Mouse (Mus musculus) kidney, embryonic 15.5 days (tissue): Measurements from ENCODE around the gene Ggt5. TPM values are rescaled to one million over a fixed set of nuclear protein-coding genes. Genes with fewer than 3 reads are reported as not detected.

Experiments used
- ATAC-seq: fragments of 200-750 bp; cut with Nextera tagmentation; replicated peaks from 2 replicates; pipeline ENCODE4 v1.8.0; 2017; ENCODE audit warnings: moderate TSS enrichment; ENCODE audit not compliant: low FRiP score
- H3K27ac ChIP-seq: fragments of 300-500 bp; sonication (generic); 2 replicates; pipeline ENCODE4 v1.5.1; 2015; ENCODE audit warnings: mild to moderate bottlenecking, inconsistent platforms
- H3K27me3 ChIP-seq: fragments of 300-500 bp; sonication (generic); 2 replicates; pipeline ENCODE4 v1.6.1; 2015; ENCODE audit warnings: inconsistent platforms
- H3K36me3 ChIP-seq: fragments of 300-500 bp; sonication (generic); 2 replicates; pipeline ENCODE4 v1.6.1; 2015; ENCODE audit warnings: inconsistent platforms
- H3K4me1 ChIP-seq: fragments of 300-500 bp; sonication (generic); 2 replicates; pipeline ENCODE4 v1.6.1; 2015; ENCODE audit warnings: inconsistent platforms
- H3K4me2 ChIP-seq: fragments of 300-500 bp; sonication (generic); 2 replicates; pipeline ENCODE4 v1.6.1; 2015; ENCODE audit warnings: moderate library complexity, mild to moderate bottlenecking, inconsistent platforms
- H3K4me3 ChIP-seq: fragments of 300-500 bp; sonication (generic); replicated peaks from 2 replicates; pipeline ENCODE4 v1.5.1; 2015; ENCODE audit warnings: mild to moderate bottlenecking, inconsistent platforms
- H3K9ac ChIP-seq: fragments of 300-500 bp; sonication (generic); 2 replicates; pipeline ENCODE4 v1.6.1; 2015; ENCODE audit warnings: mild to moderate bottlenecking, inconsistent platforms
- H3K9me3 ChIP-seq: fragments of 300-500 bp; sonication (generic); replicated peaks from 2 replicates; pipeline ENCODE4 v1.6.1; 2016; ENCODE audit warnings: inconsistent platforms
- WGBS: fragments of 180-500 bp; shearing (Covaris S2); methylation state at CpG from one replicate; pipeline ENCODE4 v1.1.7; 2015; ENCODE audit warnings: mixed read lengths; 5-methylcytosine and 5-hydroxymethylcytosine counted together
- polyA plus RNA-seq: library from polyadenylated mRNA; unstranded; fragments of >200 nt; fragmentation: Nextera tagmentation; extraction: Ambion mirVana; gene quantifications from 2 replicates; pipeline ENCODE4 v1.2.1, GENCODE M21; 2015

Ggt5 gene
- 6.7 and 7.7 TPM in 2 replicates for polyA plus RNA-seq

DNA sequence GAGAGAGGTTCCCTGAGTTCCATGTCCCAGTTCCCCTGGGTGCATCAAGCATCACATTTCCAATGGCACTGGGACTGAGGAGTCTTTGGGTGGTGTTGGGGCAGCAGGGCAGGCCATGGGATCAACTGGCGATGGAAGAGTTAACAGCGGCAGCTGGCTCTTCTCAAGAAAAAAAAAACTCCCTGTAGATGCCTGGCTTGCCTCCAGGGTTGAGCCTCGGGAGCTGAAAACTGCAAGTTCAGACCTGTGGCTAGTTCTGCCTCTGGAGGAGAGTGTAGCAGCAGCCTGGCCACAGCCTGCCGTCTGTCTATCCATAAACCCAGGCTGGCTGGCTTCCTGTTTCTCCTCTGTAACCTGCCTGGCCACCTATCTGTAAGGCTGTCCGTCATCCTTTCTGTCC is at the start of gene Ggt5:
Gene Ggt5, plus strand, starts transcription at position 212 of the 400 bp plus-strand sequence.
- Histone ChIP-seq H3K4me1 (peaks cover 64% of the 10 kb centered on the region), H3K9me3 (no peaks in the 10 kb centered on the region), H3K27ac (peak within 1 kb of the TSS; percentile 84), H3K9ac (peak within 1 kb of the TSS; percentile 7; the same call in 1 of the 2 replicates), H3K4me3 (peak within 1 kb of the TSS; percentile 24), H3K4me2 (peak within 1 kb of the TSS; percentile 46), H3K27me3 (peaks cover 9% of the 10 kb centered on the region; the same call in 1 of the 2 replicates), H3K36me3 (no peaks in the 10 kb centered on the region)
- ATAC-seq = peak; percentile 55
- 14% methylated on average over 5 of the region's 5 CpGs for WGBS

GRCm38 (mm10) chr10:75547901-75548300 is 41.2 kb upstream of the Ggt5 start:
- no peak overlapping the region for H3K9ac ChIP-seq
- H3K4me3 ChIP-seq = no peak overlapping the region
- H3K4me1 ChIP-seq = peaks cover 50% of the 10 kb centered on the region
- ATAC-seq = no peak
- H3K9me3 ChIP-seq = no peaks in the 10 kb centered on the region
- H3K36me3 ChIP-seq = no peaks in the 10 kb centered on the region
- H3K4me2 ChIP-seq = no peak overlapping the region
- H3K27ac ChIP-seq = peak overlapping the region; percentile 45
- WGBS = 57% methylated on average over 7 of the region's 7 CpGs
- H3K27me3 ChIP-seq = no peaks in the 10 kb centered on the region

GRCm38 (mm10) chr10:75548486-75548885 is 40.7 kb upstream of the Ggt5 start:
- WGBS = 39% methylated on average over 14 of the region's 14 CpGs
- H3K9me3 ChIP-seq = no peaks in the 10 kb centered on the region
- H3K4me1 ChIP-seq = peaks cover 51% of the 10 kb centered on the region
- H3K4me3 ChIP-seq = no peak overlapping the region
- H3K9ac ChIP-seq = no peak overlapping the region
- no peaks in the 10 kb centered on the region for H3K36me3 ChIP-seq
- H3K27ac ChIP-seq = peak overlapping the region; percentile 56
- H3K4me2 ChIP-seq = no peak overlapping the region
- no peaks in the 10 kb centered on the region for H3K27me3 ChIP-seq
- ATAC-seq = 0 out of 2 replicates have a peak, but pooled peaks have one; percentile 18

DNA sequence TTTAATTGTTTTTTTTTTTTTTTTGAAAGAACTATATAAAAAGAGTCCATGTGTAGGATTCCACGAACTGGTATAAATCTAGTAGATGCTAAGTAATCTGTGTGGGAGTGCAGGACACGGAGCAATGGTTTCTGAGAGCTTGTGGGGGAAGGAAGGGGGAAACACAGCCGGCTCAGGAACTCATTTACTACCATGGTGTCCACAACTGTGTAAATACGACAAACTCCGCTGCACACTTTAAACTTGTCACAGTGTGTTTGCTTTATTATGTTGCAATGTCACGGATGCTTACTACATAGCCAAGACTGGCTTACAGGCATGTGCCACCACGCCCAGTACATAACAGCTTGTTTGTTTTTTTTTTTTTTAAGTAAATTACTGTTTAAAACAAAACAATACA is 39.3 kb upstream of the Ggt5 start:
- peak; percentile 55; the same call in 1 of the 2 replicates for ATAC-seq
- 12% methylated on average over 7 of the region's 7 CpGs for WGBS

GRCm38 (mm10) chr10:75551175-75551574 is 38.0 kb upstream of the Ggt5 start:
- no peak overlapping the region for H3K4me3 ChIP-seq
- no peak overlapping the region for H3K27ac ChIP-seq
- peak; percentile 27; the same call in 1 of the 2 replicates for ATAC-seq
- H3K27me3 ChIP-seq = no peaks in the 10 kb centered on the region
- no peaks in the 10 kb centered on the region for H3K36me3 ChIP-seq
- no peak overlapping the region for H3K4me2 ChIP-seq
- WGBS = 37% methylated on average over 12 of the region's 12 CpGs
- H3K9me3 ChIP-seq = no peaks in the 10 kb centered on the region
- H3K4me1 ChIP-seq = peaks cover 59% of the 10 kb centered on the region
- H3K9ac ChIP-seq = no peak overlapping the region

More for the DNA sequence above, 39.3 kb upstream of the Ggt5 start:
- H3K27ac ChIP-seq = peak overlapping the region; percentile 56; the same call in 1 of the 2 replicates
- no peak overlapping the region for H3K4me3 ChIP-seq
- H3K9me3 ChIP-seq = no peaks in the 10 kb centered on the region
- no peaks in the 10 kb centered on the region for H3K36me3 ChIP-seq
- H3K27me3 ChIP-seq = no peaks in the 10 kb centered on the region
- H3K4me2 ChIP-seq = no peak overlapping the region
- H3K9ac ChIP-seq = no peak overlapping the region
- peaks cover 51% of the 10 kb centered on the region for H3K4me1 ChIP-seq

- H3K36me3 ChIP-seq = no peaks in the 10 kb centered on the region
- no peak overlapping the region for H3K27ac ChIP-seq
- no peak for ATAC-seq
- no peak overlapping the region for H3K9ac ChIP-seq
- H3K27me3 ChIP-seq = no peaks in the 10 kb centered on the region
- peaks cover 68% of the 10 kb centered on the region for H3K4me1 ChIP-seq
- 44% methylated on average over 2 of the region's 2 CpGs for WGBS
- no peak overlapping the region for H3K4me3 ChIP-seq
- H3K9me3 ChIP-seq = no peaks in the 10 kb centered on the region
- no peak overlapping the region for H3K4me2 ChIP-seq
Measured at GRCm38 (mm10) chr10:75552106-75552505, 37.0 kb upstream of the Ggt5 start.

DNA sequence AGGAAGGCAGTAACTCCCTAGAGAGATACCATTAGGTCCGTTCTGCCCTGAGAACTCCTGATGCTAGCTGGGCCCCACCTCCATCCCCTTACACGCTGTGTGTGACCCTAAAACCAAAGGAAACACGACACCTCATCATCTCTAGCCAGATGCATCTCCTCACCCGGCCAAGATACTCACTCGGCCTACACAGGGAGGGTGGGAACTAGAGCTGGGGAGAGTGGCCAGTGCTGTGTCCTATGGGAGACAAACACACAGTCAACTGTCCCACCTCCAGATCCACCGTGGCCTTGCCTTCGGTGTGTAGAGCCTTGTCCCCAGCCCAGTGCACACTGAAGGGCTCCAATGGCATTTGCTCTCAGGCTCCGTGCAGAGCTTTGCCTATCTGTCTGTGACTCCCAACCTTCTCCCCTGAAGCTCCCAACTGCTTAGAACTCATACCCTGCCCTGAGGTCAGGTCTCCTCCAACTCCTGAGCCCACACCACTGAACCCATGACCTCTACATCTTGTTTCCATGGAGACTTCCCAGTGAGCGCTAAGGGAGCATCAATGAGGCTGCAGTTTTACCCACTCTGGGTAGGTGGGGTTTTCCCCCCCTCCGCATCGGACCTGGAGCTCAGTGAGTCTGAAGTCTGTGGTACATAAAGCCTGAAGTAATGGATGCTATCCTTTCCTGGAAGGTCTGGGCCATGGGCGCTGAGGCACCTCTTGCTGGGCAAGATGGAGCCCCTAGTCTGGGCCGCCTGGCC is 36.3 kb upstream of the Ggt5 start:
- H3K36me3 ChIP-seq = no peaks in the 10 kb centered on the region
- ATAC-seq = no peak
- H3K4me2 ChIP-seq = no peak overlapping the region
- H3K9me3 ChIP-seq = no peaks in the 10 kb centered on the region
- 52% methylated on average over 13 of the region's 13 CpGs for WGBS
- H3K27me3 ChIP-seq = no peaks in the 10 kb centered on the region
- H3K9ac ChIP-seq = no peak overlapping the region
- H3K27ac ChIP-seq = no peak overlapping the region
- peaks cover 74% of the 10 kb centered on the region for H3K4me1 ChIP-seq
- H3K4me3 ChIP-seq = no peak overlapping the region

GRCm38 (mm10) chr10:75554090-75554489 is 35.0 kb upstream of the Ggt5 start:
- WGBS = 93% methylated on average over 8 of the region's 8 CpGs
- Histone ChIP-seq H3K36me3 (no peaks in the 10 kb centered on the region), H3K27ac (no peak overlapping the region), H3K27me3 (peaks cover 3% of the 10 kb centered on the region), H3K9ac (no peak overlapping the region), H3K4me3 (no peak overlapping the region), H3K4me1 (peaks cover 72% of the 10 kb centered on the region), H3K9me3 (no peaks in the 10 kb centered on the region), H3K4me2 (no peak overlapping the region)
- no peak for ATAC-seq

DNA sequence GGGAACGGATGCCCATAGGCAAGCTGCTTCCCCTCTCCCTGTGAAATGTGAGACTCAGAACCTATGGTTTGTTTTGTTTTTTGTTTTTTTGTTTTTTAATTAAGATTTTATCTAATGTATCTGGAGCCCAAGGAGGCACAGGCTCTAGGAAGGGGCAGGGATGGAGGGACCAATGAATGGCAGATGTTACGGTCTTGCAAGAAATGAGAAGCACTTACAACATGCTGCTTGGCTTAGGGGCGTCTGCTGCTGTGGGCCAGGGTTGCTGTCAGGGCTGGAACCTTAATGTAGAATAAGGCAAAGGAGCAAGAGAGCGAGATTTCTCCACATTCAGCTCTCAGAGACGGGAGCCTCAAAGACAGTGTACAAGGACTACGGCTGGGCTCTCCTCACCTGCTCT is 33.6 kb upstream of the Ggt5 start:
- peak overlapping the region; percentile 65 for H3K27ac ChIP-seq
- peaks cover 72% of the 10 kb centered on the region for H3K4me1 ChIP-seq
- no peak overlapping the region for H3K4me2 ChIP-seq
- peaks cover 17% of the 10 kb centered on the region for H3K27me3 ChIP-seq
- 74% methylated on average over 6 of the region's 6 CpGs for WGBS
- no peaks in the 10 kb centered on the region for H3K36me3 ChIP-seq
- H3K4me3 ChIP-seq = no peak overlapping the region
- no peak for ATAC-seq
- H3K9ac ChIP-seq = no peak overlapping the region
- H3K9me3 ChIP-seq = no peaks in the 10 kb centered on the region

DNA sequence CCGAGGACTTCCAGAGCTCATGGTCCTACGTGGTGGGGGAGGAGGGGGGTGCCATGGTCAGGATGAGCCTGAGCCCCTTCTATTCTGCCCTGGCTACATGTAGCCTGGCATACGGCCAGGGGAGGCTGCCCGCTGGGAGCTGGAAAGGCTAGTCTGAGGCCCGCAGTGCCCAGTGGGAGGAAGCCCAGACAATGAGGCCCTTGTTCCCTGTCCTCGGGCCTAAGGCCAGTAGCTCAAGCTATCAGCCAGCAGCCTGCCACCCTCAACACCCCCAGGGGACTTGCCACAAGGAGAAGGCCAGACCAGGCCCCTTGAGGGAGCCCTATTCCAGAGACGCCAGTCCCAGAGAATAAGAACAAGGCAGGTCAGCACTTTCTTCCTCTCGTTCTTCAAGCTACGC is 33.1 kb upstream of the Ggt5 start:
- Histone ChIP-seq H3K9ac (no peak overlapping the region), H3K4me2 (no peak overlapping the region), H3K27me3 (peaks cover 22% of the 10 kb centered on the region), H3K4me3 (no peak overlapping the region), H3K27ac (peak overlapping the region; percentile 65), H3K9me3 (no peaks in the 10 kb centered on the region), H3K4me1 (peaks cover 74% of the 10 kb centered on the region), H3K36me3 (no peaks in the 10 kb centered on the region)
- 0 out of 2 replicates have a peak, but pooled peaks have one; percentile 7 for ATAC-seq
- WGBS = 55% methylated on average over 9 of the region's 9 CpGs

- Histone ChIP-seq H3K4me3 (no peak overlapping the region), H3K27ac (peak overlapping the region; percentile 18; the same call in 1 of the 2 replicates), H3K4me2 (peak overlapping the region; percentile 99; the same call in 1 of the 2 replicates), H3K27me3 (peaks cover 40% of the 10 kb centered on the region), H3K9me3 (no peaks in the 10 kb centered on the region), H3K4me1 (peaks cover 56% of the 10 kb centered on the region), H3K9ac (no peak overlapping the region), H3K36me3 (no peaks in the 10 kb centered on the region)
- 31% methylated on average over 3 of the region's 3 CpGs for WGBS
- no peak for ATAC-seq
Measured at GRCm38 (mm10) chr10:75558515-75558914, 30.6 kb upstream of the Ggt5 start.

DNA sequence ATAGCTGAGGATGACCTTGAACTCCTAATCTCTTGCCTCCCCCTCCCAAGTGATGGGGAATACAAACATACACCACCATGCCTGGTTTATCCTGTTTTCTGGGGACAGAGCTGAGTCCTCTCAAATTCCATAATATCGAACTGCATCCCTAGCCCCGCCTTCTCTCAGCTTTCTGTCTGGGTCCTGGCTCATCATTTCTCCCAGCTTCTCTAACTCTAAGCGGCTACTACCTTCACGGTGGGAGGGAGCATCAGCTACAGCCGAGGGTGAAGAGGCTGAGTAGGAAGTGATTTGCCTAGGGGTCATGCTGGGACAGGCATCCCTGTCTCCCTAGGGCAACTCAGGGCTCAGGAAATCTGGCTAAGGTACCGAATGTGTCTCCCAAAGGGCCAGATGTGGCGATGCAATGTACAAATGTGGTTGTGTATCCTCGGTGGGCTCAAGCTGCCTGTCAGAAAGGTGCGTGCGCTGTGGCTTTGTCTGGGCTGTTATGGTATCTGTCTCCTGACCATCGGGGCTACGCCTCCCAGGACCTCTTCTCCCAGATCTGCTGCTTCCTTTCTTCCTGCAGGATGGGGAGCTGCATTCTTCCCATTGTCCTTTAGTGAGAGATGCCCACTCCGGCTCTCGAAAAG is 30.0 kb upstream of the Ggt5 start:
- ATAC-seq = no peak

More for the DNA sequence above, 30.0 kb upstream of the Ggt5 start:
- Histone ChIP-seq H3K27ac (no peak overlapping the region), H3K9me3 (no peaks in the 10 kb centered on the region), H3K4me3 (peak overlapping the region; percentile 64), H3K36me3 (no peaks in the 10 kb centered on the region), H3K4me2 (peak overlapping the region; percentile 99), H3K9ac (peak overlapping the region; percentile 71; the same call in 1 of the 2 replicates), H3K4me1 (peaks cover 59% of the 10 kb centered on the region), H3K27me3 (peaks cover 40% of the 10 kb centered on the region)
- WGBS = 5% methylated on average over 14 of the region's 14 CpGs
